Mouse (Mus musculus) CD4-positive, CD25-positive, alpha-beta regulatory T cell (primary cell): ENCODE measurements around the gene Tbxa2r. TPM values are rescaled to one million over a fixed set of nuclear protein-coding genes. Genes with fewer than 3 reads are reported as not detected.

Source experiments
- polyA plus RNA-seq: library from polyadenylated mRNA; unstranded; fragments of 100-300 nt; shearing (Covaris generic); gene quantifications from one replicate; pipeline ENCODE4 v1.2.1, GENCODE M21; 2017

Tbxa2r gene
- 73.4 TPM for polyA plus RNA-seq

GRCm38 (mm10) chr10:81328386-81328785 is at the start of gene Tbxa2r:
Gene Tbxa2r, plus strand, starts transcription at chr10:81328731.

GRCm38 (mm10) chr10:81291511-81292104 is 36.9 kb upstream of the Tbxa2r start, which contains the start of gene Tjp3:
Gene Tjp3, minus strand, starts transcription at chr10:81291581.

GRCm38 (mm10) chr10:81292554-81293333 is 35.8 kb upstream of the Tbxa2r start, which contains the start of gene Pip5k1c:
Gene Pip5k1c, plus strand, starts transcription at chr10:81292963.

GRCm38 (mm10) chr10:81320550-81321347 is 7.8 kb upstream of the Tbxa2r start, which contains the start of gene Cactin:
Gene Cactin, plus strand, starts transcription at chr10:81321103.

GRCm38 (mm10) chr10:81342686-81343505 is 14.4 kb downstream of the Tbxa2r start, which contains the start of gene Gipc3:
Gene Gipc3, minus strand, starts transcription at chr10:81343266.

GRCm38 (mm10) chr10:81350351-81351063 is 22.0 kb downstream of the Tbxa2r start, which contains the start of gene Hmg20b:
Gene Hmg20b, minus strand, starts transcription at chr10:81350480.

GRCm38 (mm10) chr10:81356991-81357844 is 28.7 kb downstream of the Tbxa2r start, which contains the start of gene Mfsd12:
Gene Mfsd12, plus strand, starts transcription at chr10:81357491.

GRCm38 (mm10) chr10:81365672-81366476 is 37.3 kb downstream of the Tbxa2r start, which contains the start of gene 4930404N11Rik:
Gene 4930404N11Rik, minus strand, starts transcription at chr10:81365816.

GRCm38 (mm10) chr10:81377793-81378552 is 49.4 kb downstream of the Tbxa2r start, which contains the start of gene Fzr1:
Gene Fzr1, minus strand, starts transcription at chr10:81378516.

GRCm38 (mm10) chr10:81383802-81384604 is 55.5 kb downstream of the Tbxa2r start, which contains the start of the genes Dohh and Gm48551:
Gene Dohh, plus strand, starts transcription at chr10:81384428.
Gene Gm48551, plus strand, starts transcription at chr10:81384466.

Other genes starting within 250 kb of the Tbxa2r start
- 0.28 TPM for gene Creb3l3, start 229.9 kb upstream of the Tbxa2r start, polyA plus RNA-seq
- gene Map2k2, start 222.8 kb upstream of the Tbxa2r start, polyA plus RNA-seq = 177 TPM
- 79.4 TPM for gene Zbtb7a, start 193.5 kb upstream of the Tbxa2r start, polyA plus RNA-seq
- gene Pias4, start 160.8 kb upstream of the Tbxa2r start, polyA plus RNA-seq = 57.9 TPM
- gene Eef2, start 152.1 kb upstream of the Tbxa2r start, polyA plus RNA-seq = 670 TPM
- gene Dapk3, start 145.7 kb upstream of the Tbxa2r start, polyA plus RNA-seq = 96.8 TPM
- not detected for gene 4930442H23Rik, start 144.9 kb upstream of the Tbxa2r start, polyA plus RNA-seq
- gene Nmrk2, start 126.7 kb upstream of the Tbxa2r start, polyA plus RNA-seq = 0.28 TPM
- 3.4 TPM for gene Atcay, start 97.9 kb upstream of the Tbxa2r start, polyA plus RNA-seq
- 5.4 TPM for gene Zfr2, start 95.6 kb upstream of the Tbxa2r start, polyA plus RNA-seq
- gene Matk, start 75.8 kb upstream of the Tbxa2r start, polyA plus RNA-seq = 88.9 TPM
- 106 TPM for gene Mrpl54, start 61.8 kb upstream of the Tbxa2r start, polyA plus RNA-seq
- 46.1 TPM for gene Apba3, start 61.8 kb upstream of the Tbxa2r start, polyA plus RNA-seq
- gene Tjp3, start 37.1 kb upstream of the Tbxa2r start, polyA plus RNA-seq = 17.2 TPM
- gene Pip5k1c, start 35.8 kb upstream of the Tbxa2r start, polyA plus RNA-seq = 104 TPM
- 70.5 TPM for gene Cactin, start 7.6 kb upstream of the Tbxa2r start, polyA plus RNA-seq
- 0.24 TPM for gene Gipc3, start 14.5 kb downstream of the Tbxa2r start, polyA plus RNA-seq
- gene Hmg20b, start 21.7 kb downstream of the Tbxa2r start, polyA plus RNA-seq = 42.7 TPM
- 6.1 TPM for gene Mfsd12, start 28.8 kb downstream of the Tbxa2r start, polyA plus RNA-seq
- 3.2 TPM for gene 4930404N11Rik, start 37.1 kb downstream of the Tbxa2r start, polyA plus RNA-seq
- 65.5 TPM for gene Fzr1, start 49.8 kb downstream of the Tbxa2r start, polyA plus RNA-seq
- gene Dohh, start 55.7 kb downstream of the Tbxa2r start, polyA plus RNA-seq = 44.3 TPM
- gene Gm48551, start 55.7 kb downstream of the Tbxa2r start, polyA plus RNA-seq = 5.8 TPM
- 0.75 TPM for gene Gm48552, start 60.3 kb downstream of the Tbxa2r start, polyA plus RNA-seq
- 6.1 TPM for gene Smim24, start 64.3 kb downstream of the Tbxa2r start, polyA plus RNA-seq
- gene Nfic, start 126.9 kb downstream of the Tbxa2r start, polyA plus RNA-seq = 21.0 TPM
- gene Celf5, start 154.0 kb downstream of the Tbxa2r start, polyA plus RNA-seq = 0.20 TPM
- 164 TPM for gene Ncln, start 167.7 kb downstream of the Tbxa2r start, polyA plus RNA-seq
- gene S1pr4, start 171.4 kb downstream of the Tbxa2r start, polyA plus RNA-seq = 90.1 TPM
- gene Gna15, start 195.5 kb downstream of the Tbxa2r start, polyA plus RNA-seq = 18.1 TPM
- gene Gna11, start 216.5 kb downstream of the Tbxa2r start, polyA plus RNA-seq = 17.2 TPM
- 1,254 TPM for gene Aes, start 230.8 kb downstream of the Tbxa2r start, polyA plus RNA-seq
- gene Tle2, start 245.8 kb downstream of the Tbxa2r start, polyA plus RNA-seq = 2.0 TPM